Mouse (Mus musculus) limb, embryonic 15.5 days (tissue): ENCODE results near the gene Dnajb13. TPM values are rescaled to one million over a fixed set of nuclear protein-coding genes. Genes with fewer than 3 reads are reported as not detected.

Experiments
- ATAC-seq: fragments of 200-750 bp; cut with Nextera tagmentation; 2 replicates; pipeline ENCODE4 v1.8.0; 2017; ENCODE audit warnings: low read depth, moderate TSS enrichment; ENCODE audit not compliant: insufficient number of reproducible peaks, low FRiP score, low TSS enrichment
- H3K27ac ChIP-seq: fragments of 300-500 bp; sonication (generic); 2 replicates; pipeline ENCODE4 v1.5.1; 2015; ENCODE audit warnings: moderate library complexity, mild to moderate bottlenecking, inconsistent platforms
- H3K27me3 ChIP-seq: fragments of 300-500 bp; sonication (generic); 2 replicates; pipeline ENCODE4 v1.6.1; 2015; ENCODE audit warnings: inconsistent platforms
- H3K36me3 ChIP-seq: fragments of 300-500 bp; sonication (generic); 2 replicates; pipeline ENCODE4 v1.6.1; 2015; ENCODE audit warnings: inconsistent platforms
- H3K4me1 ChIP-seq: fragments of 300-500 bp; sonication (generic); 2 replicates; pipeline ENCODE4 v1.6.1; 2015; ENCODE audit warnings: inconsistent platforms
- H3K4me2 ChIP-seq: fragments of 300-500 bp; sonication (generic); 2 replicates; pipeline ENCODE4 v1.6.1; 2015; ENCODE audit warnings: mild to moderate bottlenecking, inconsistent platforms
- H3K4me3 ChIP-seq: fragments of 300-500 bp; sonication (generic); 2 replicates; pipeline ENCODE4 v1.5.1; 2015; ENCODE audit warnings: mild to moderate bottlenecking, inconsistent platforms
- H3K9ac ChIP-seq: fragments of 300-500 bp; sonication (generic); 2 replicates; pipeline ENCODE4 v1.6.1; 2015; ENCODE audit warnings: inconsistent platforms
- H3K9me3 ChIP-seq: fragments of 300-500 bp; sonication (generic); 2 replicates; pipeline ENCODE4 v1.6.1; 2016; ENCODE audit warnings: inconsistent platforms
- whole genome bisulfite sequencing: fragments of 180-500 bp; shearing (Covaris S2); methylation state at CpG from one replicate; pipeline ENCODE4 v1.1.7; 2015; 5-methylcytosine and 5-hydroxymethylcytosine counted together
- polyA plus RNA-seq: library from polyadenylated mRNA; unstranded; fragments of >200 nt; fragmentation: Nextera tagmentation; extraction: Ambion mirVana; gene quantifications from 2 replicates; pipeline ENCODE4 v1.2.1, GENCODE M21; 2015

Dnajb13 gene
- polyA plus RNA-seq, 1 experiment from 2014 or later = 0.27 TPM

GRCm38 (mm10) chr7:100504740-100505487 is 9.8 kb downstream of the Dnajb13 start:
- Histone ChIP-seq H3K4me1 (peaks cover 4% of the 10 kb centered on the region; the same call in 1 of the 2 replicates), H3K36me3 (no peaks in the 10 kb centered on the region), H3K9ac (no peak overlapping the region), H3K27me3 (no peaks in the 10 kb centered on the region), H3K9me3 (no peaks in the 10 kb centered on the region), H3K27ac (no peak overlapping the region), H3K4me2 (no peak overlapping the region), H3K4me3 (no peak overlapping the region)
- no peak for ATAC-seq
- 84% methylated on average over 13 of the region's 13 CpGs for WGBS

GRCm38 (mm10) chr7:100503076-100503475 is 11.7 kb downstream of the Dnajb13 start:
- H3K36me3 ChIP-seq = peaks cover 15% of the 10 kb centered on the region

DNA sequence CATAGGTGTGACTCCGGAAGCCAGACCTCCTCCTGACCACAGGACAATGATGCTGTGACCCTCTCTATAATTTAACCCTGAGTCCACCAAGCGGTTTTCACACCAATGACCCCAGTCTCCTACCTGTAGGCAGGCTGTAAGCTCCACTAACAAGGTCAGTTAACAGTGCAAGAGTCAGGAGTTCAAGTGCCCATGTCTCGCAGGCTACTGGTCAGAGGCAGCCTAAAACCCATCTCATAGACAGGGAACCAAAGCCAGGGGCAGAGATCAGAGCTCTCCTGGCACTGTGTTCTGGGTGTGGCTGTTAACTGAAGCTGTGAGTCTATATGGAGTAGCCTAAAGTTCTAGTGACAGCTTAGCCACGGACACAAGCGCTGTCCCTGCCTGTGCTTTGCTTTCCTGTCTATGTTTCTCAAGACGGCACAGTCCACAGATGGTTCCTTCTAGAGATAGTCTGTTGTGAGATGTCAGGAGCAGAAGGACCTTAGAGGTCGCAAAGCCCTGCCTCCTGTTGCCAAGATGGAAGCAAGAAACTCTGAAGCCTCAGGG is 12.3 kb downstream of the Dnajb13 start:
- no peak for ATAC-seq
- Histone ChIP-seq H3K4me3 (no peak overlapping the region), H3K27me3 (no peaks in the 10 kb centered on the region), H3K4me1 (peaks cover 4% of the 10 kb centered on the region; the same call in 1 of the 2 replicates), H3K9ac (no peak overlapping the region), H3K4me2 (no peak overlapping the region), H3K36me3 (peaks cover 21% of the 10 kb centered on the region), H3K27ac (no peak overlapping the region), H3K9me3 (no peaks in the 10 kb centered on the region)
- 79% methylated on average over 7 of the region's 7 CpGs for WGBS

More at GRCm38 (mm10) chr7:100503076-100503475, 11.7 kb downstream of the Dnajb13 start:
- H3K4me2 ChIP-seq = no peak overlapping the region
- no peaks in the 10 kb centered on the region for H3K27me3 ChIP-seq
- H3K9me3 ChIP-seq = no peaks in the 10 kb centered on the region
- no peak overlapping the region for H3K4me3 ChIP-seq
- 73% methylated on average over 5 of the region's 5 CpGs for WGBS
- peaks cover 4% of the 10 kb centered on the region; the same call in 1 of the 2 replicates for H3K4me1 ChIP-seq
- no peak for ATAC-seq
- H3K27ac ChIP-seq = no peak overlapping the region
- H3K9ac ChIP-seq = no peak overlapping the region

GRCm38 (mm10) chr7:100501844-100502373 is 12.9 kb downstream of the Dnajb13 start:
- H3K27ac ChIP-seq = no peak overlapping the region
- H3K4me3 ChIP-seq = no peak overlapping the region
- H3K4me1 ChIP-seq = peaks cover 4% of the 10 kb centered on the region; the same call in 1 of the 2 replicates
- 54% methylated on average over 2 of the region's 2 CpGs for WGBS
- H3K4me2 ChIP-seq = no peak overlapping the region
- H3K36me3 ChIP-seq = peaks cover 24% of the 10 kb centered on the region
- H3K9me3 ChIP-seq = no peaks in the 10 kb centered on the region
- H3K9ac ChIP-seq = no peak overlapping the region
- no peak for ATAC-seq
- no peaks in the 10 kb centered on the region for H3K27me3 ChIP-seq

DNA sequence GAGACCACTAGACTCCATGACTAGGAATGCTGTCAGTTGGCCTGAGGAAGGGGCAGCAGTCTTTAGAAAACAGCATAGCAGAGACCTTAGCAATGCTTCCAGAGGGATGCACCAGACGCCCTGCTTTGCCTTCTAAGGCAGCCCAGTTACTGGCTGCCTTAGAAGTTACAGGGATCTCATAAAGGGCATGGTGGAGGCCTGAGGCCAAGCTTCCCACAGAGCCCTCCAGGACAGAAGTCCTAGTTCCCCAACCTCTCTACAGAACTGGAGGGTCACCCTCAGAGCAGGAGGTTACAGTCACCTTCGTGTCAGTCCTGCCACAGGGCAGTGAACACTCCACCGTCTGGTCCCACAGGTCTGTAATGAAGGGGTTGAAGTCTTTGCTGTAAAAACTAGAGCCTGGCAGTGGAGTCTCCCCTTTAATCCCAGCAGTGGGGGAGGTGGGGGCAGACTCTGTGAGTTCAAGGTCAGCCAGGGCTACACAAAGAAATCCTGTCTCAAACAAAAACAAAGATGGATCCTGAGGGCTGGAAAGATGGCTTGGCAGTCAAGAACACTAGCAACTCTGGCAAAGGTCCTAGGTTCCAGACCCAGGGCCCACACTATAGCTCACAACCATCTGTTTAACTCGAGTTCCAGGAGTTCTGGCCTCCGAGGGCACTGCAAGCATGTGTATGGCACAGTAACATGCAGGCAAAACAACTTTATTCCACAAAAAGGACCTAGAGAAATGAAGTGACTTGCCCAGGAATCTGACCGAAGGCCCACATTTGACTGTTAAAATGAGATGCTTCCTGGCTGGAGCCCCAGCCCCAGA is 13.5 kb downstream of the Dnajb13 start:
- Histone ChIP-seq H3K4me2 (no peak overlapping the region), H3K27ac (no peak overlapping the region), H3K9ac (no peak overlapping the region), H3K4me3 (no peak overlapping the region), H3K36me3 (peaks cover 24% of the 10 kb centered on the region), H3K27me3 (no peaks in the 10 kb centered on the region), H3K9me3 (no peaks in the 10 kb centered on the region), H3K4me1 (peaks cover 7% of the 10 kb centered on the region)
- WGBS = 60% methylated on average over 6 of the region's 6 CpGs
- ATAC-seq = no peak

DNA sequence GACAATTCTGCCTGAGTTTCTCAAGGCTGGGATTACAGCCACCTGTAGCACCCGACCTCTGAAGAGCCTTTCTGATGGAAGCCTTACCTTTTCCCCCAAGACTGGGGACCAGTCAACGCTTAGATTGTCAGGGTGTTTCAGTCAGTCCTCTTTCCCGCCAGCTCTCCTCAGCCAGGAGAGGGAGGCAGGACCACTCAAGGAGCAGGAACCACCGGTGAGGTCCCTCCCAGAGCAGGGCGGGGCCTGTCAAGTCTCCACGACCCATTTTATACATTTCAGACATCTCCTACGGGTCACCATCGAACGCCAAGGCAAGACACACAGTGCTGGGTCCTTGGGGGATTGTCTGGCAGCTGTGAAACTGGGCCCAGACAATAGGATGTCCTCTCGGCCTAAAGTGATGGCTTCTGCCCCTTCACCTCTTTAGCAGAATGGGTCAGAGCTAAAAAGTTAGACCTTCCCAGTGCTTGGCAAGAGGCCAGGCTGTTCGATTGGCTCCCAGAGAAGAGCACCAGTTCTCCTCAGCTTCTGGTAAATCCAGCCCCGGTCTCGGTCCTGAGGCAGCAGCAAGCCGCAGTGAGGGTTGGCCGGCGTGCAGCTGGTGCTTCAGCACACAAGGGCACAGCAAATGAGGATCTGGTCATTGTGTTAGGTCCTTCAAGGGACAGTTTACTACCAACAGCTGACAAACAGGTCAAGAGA is 14.3 kb downstream of the Dnajb13 start:
- no peak overlapping the region for H3K4me3 ChIP-seq
- H3K36me3 ChIP-seq = peaks cover 24% of the 10 kb centered on the region
- no peak overlapping the region for H3K4me2 ChIP-seq
- H3K9me3 ChIP-seq = no peaks in the 10 kb centered on the region
- no peak overlapping the region for H3K9ac ChIP-seq
- WGBS = 66% methylated on average over 16 of the region's 16 CpGs
- no peaks in the 10 kb centered on the region for H3K27me3 ChIP-seq
- peaks cover 15% of the 10 kb centered on the region for H3K4me1 ChIP-seq
- no peak overlapping the region for H3K27ac ChIP-seq
- no peak for ATAC-seq

DNA sequence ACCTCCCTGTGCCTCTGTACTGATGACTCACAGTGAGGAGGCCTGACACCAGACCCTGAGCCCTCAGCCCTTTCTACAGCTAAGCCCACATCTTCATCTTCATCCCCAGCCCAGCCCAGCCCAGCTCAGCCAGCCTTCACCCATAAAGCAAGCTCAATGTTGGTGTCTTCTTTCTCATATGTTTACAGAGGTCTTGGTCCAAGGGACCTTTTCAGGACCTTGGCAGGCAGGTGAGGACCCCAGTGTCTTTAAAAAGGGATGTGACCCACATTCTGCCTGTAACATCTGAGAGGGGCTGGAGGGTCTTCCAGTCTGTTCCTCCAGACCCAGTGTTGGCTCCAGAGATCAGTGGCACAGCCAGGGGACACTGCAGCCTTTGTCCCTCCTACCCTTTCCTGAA is 15.3 kb downstream of the Dnajb13 start:
- Histone ChIP-seq H3K27me3 (no peaks in the 10 kb centered on the region), H3K9ac (no peak overlapping the region), H3K4me3 (no peak overlapping the region), H3K4me1 (peaks cover 24% of the 10 kb centered on the region), H3K9me3 (no peaks in the 10 kb centered on the region), H3K27ac (no peak overlapping the region), H3K4me2 (no peak overlapping the region), H3K36me3 (peaks cover 24% of the 10 kb centered on the region)
- ATAC-seq = no peak

- Histone ChIP-seq H3K9me3 (no peaks in the 10 kb centered on the region), H3K4me2 (no peak overlapping the region), H3K27ac (no peak overlapping the region), H3K4me1 (peaks cover 37% of the 10 kb centered on the region), H3K9ac (no peak overlapping the region), H3K27me3 (no peaks in the 10 kb centered on the region), H3K36me3 (peaks cover 24% of the 10 kb centered on the region), H3K4me3 (no peak overlapping the region)
- no peak for ATAC-seq
- 91% methylated on average over 13 of the region's 13 CpGs for WGBS
Measured at GRCm38 (mm10) chr7:100497982-100498381, 16.8 kb downstream of the Dnajb13 start.

- WGBS = 82% methylated on average over 4 of the region's 4 CpGs
- no peak for ATAC-seq
- H3K4me1 ChIP-seq = peaks cover 43% of the 10 kb centered on the region
- no peak overlapping the region for H3K27ac ChIP-seq
- no peak overlapping the region for H3K4me3 ChIP-seq
- H3K27me3 ChIP-seq = no peaks in the 10 kb centered on the region
- peaks cover 24% of the 10 kb centered on the region for H3K36me3 ChIP-seq
- H3K4me2 ChIP-seq = no peak overlapping the region
- H3K9ac ChIP-seq = no peak overlapping the region
- H3K9me3 ChIP-seq = no peaks in the 10 kb centered on the region
Measured at GRCm38 (mm10) chr7:100497402-100497801, 17.4 kb downstream of the Dnajb13 start.

- WGBS = 96% methylated on average over 9 of the region's 9 CpGs
- no peak overlapping the region for H3K4me3 ChIP-seq
- no peaks in the 10 kb centered on the region for H3K9me3 ChIP-seq
- H3K9ac ChIP-seq = no peak overlapping the region
- H3K4me2 ChIP-seq = no peak overlapping the region
- peaks cover 45% of the 10 kb centered on the region for H3K4me1 ChIP-seq
- H3K27ac ChIP-seq = no peak overlapping the region
- no peak for ATAC-seq
- no peaks in the 10 kb centered on the region for H3K27me3 ChIP-seq
- peaks cover 24% of the 10 kb centered on the region for H3K36me3 ChIP-seq
Measured at GRCm38 (mm10) chr7:100496791-100497190, 18.0 kb downstream of the Dnajb13 start.

- peaks cover 45% of the 10 kb centered on the region for H3K4me1 ChIP-seq
- no peak for ATAC-seq
- no peaks in the 10 kb centered on the region for H3K27me3 ChIP-seq
- H3K27ac ChIP-seq = 0 out of 2 replicates have a peak overlapping the region, but pooled peaks have one; percentile 39
- peaks cover 24% of the 10 kb centered on the region for H3K36me3 ChIP-seq
- H3K4me2 ChIP-seq = peak overlapping the region; percentile 86; the same call in 1 of the 2 replicates
- H3K9ac ChIP-seq = no peak overlapping the region
- no peak overlapping the region for H3K4me3 ChIP-seq
- 63% methylated on average over 6 of the region's 6 CpGs for WGBS
- H3K9me3 ChIP-seq = no peaks in the 10 kb centered on the region
Measured at GRCm38 (mm10) chr7:100496371-100496770, 18.4 kb downstream of the Dnajb13 start.
